Comparison of ENCODE assay signal across 30 mouse cellular contexts in genomic region chr11:110956665-110957064, GRCm38 (mm10). TPM values are rescaled to one million over a fixed set of nuclear protein-coding genes. Genes with fewer than 3 reads are reported as not detected.
DNase-seq lines count a peak whose midpoint lies in the region; ATAC-seq lines count a peak whose summit lies in the region.
"Had no signal": no experiment of that assay in that cellular context is flagged by ENCODE, and none has a peak within 500 bp of the region (broad histone marks: within the 10 kb centered on the region; RNA-seq: fewer than 3 reads in every experiment).

No protein-coding gene starts in this region.

- no peak for ATAC-seq in embryonic facial prominence, embryonic 12.5 days (ENCODE audit: insufficient number of reproducible peaks, insufficient read depth, low FRiP score, low TSS enrichment)
- ATAC-seq in limb, embryonic 11.5 days (ENCODE audit: insufficient number of reproducible peaks, low FRiP score, low TSS enrichment, low read depth), result no peak
- no peak for ATAC-seq in heart, embryonic 12.5 days (ENCODE audit: insufficient number of reproducible peaks, low FRiP score)
- ATAC-seq: forebrain, embryonic 16.5 days; intestine, postnatal 0 days had no signal

- H3K9ac ChIP-seq in embryonic facial prominence, embryonic 12.5 days, result no peak overlapping the region
- H3K9ac ChIP-seq in limb, embryonic 11.5 days (ENCODE audit: low read length), result no peak overlapping the region
- no peak overlapping the region for H3K9ac ChIP-seq in heart, embryonic 12.5 days
- H3K9ac ChIP-seq: hindbrain, embryonic 13.5 days; liver, embryonic 13.5 days; lung, embryonic 15.5 days; neural tube, embryonic 15.5 days; stomach, embryonic 15.5 days had no signal

- peaks cover 12% of the 10 kb centered on the region for H3K4me1 ChIP-seq in embryonic facial prominence, embryonic 12.5 days
- H3K4me1 ChIP-seq in limb, embryonic 11.5 days (ENCODE audit: control insufficient read depth, insufficient read depth, low read length), result peaks cover 14% of the 10 kb centered on the region
- peaks cover 11% of the 10 kb centered on the region for H3K4me1 ChIP-seq in forebrain, embryonic 10.5 days
- H3K4me1 ChIP-seq in heart, embryonic 12.5 days (replicated peaks), result 0 out of 2 replicates have a peak, but pooled peaks cover 2% of the 10 kb centered on the region
- H3K4me1 ChIP-seq: hindbrain, embryonic 13.5 days; liver, embryonic 13.5 days; megakaryocyte, embryonic 14.5 days; neural tube, embryonic 15.5 days; stomach, embryonic 15.5 days had no signal

- H3K4me3 ChIP-seq in embryonic facial prominence, embryonic 12.5 days, result no peak overlapping the region
- no peak overlapping the region for H3K4me3 ChIP-seq in limb, embryonic 11.5 days (ENCODE audit: low read depth, low read length)
- no peak overlapping the region for H3K4me3 ChIP-seq in forebrain, embryonic 10.5 days
- no peak overlapping the region for H3K4me3 ChIP-seq in heart, embryonic 12.5 days
- H3K4me3 ChIP-seq: hindbrain, embryonic 13.5 days; liver, embryonic 13.5 days; lung, embryonic 15.5 days; megakaryocyte, embryonic 14.5 days; neural tube, embryonic 15.5 days; stomach, embryonic 15.5 days had no signal

- H3K27ac ChIP-seq in embryonic facial prominence, embryonic 12.5 days, result 0 out of 2 replicates have a peak overlapping the region, but pooled peaks have one; percentile 6
- H3K27ac ChIP-seq in limb, embryonic 11.5 days (replicated peaks; ENCODE audit: low read depth, low read length), result no peak overlapping the region
- no peak overlapping the region for H3K27ac ChIP-seq in forebrain, embryonic 10.5 days
- no peak overlapping the region for H3K27ac ChIP-seq in heart, embryonic 12.5 days (ENCODE audit: poor library complexity, severe bottlenecking)
- H3K27ac ChIP-seq: hindbrain, embryonic 13.5 days; liver, embryonic 13.5 days; lung, embryonic 15.5 days; neural tube, embryonic 15.5 days; stomach, embryonic 15.5 days had no signal

- 20% methylated on average over 7 of the region's 7 CpGs for WGBS in embryonic facial prominence, embryonic 12.5 days
- 6% methylated on average over 7 of the region's 7 CpGs for WGBS in limb, embryonic 11.5 days
- 56% methylated on average over 7 of the region's 7 CpGs for WGBS in forebrain, embryonic 10.5 days
- WGBS in heart, embryonic 12.5 days, result 62% methylated on average over 7 of the region's 7 CpGs

- H3K4me2 ChIP-seq in embryonic facial prominence, embryonic 12.5 days (replicated peaks), result no peak overlapping the region
- no peak overlapping the region for H3K4me2 ChIP-seq in limb, embryonic 11.5 days (ENCODE audit: low read depth, severe bottlenecking)
- no peak overlapping the region for H3K4me2 ChIP-seq in heart, embryonic 12.5 days
- H3K4me2 ChIP-seq: heart, embryonic 11.5 days; hindbrain, embryonic 13.5 days; liver, embryonic 13.5 days; lung, embryonic 15.5 days; neural tube, embryonic 15.5 days; stomach, embryonic 15.5 days had no signal

- H3K27me3 ChIP-seq in embryonic facial prominence, embryonic 12.5 days, result no peaks in the 10 kb centered on the region
- no peaks in the 10 kb centered on the region for H3K27me3 ChIP-seq in limb, embryonic 11.5 days (ENCODE audit: control insufficient read depth, insufficient read depth, low read length)
- no peaks in the 10 kb centered on the region for H3K27me3 ChIP-seq in forebrain, embryonic 10.5 days (ENCODE audit: poor library complexity, severe bottlenecking)
- no peaks in the 10 kb centered on the region for H3K27me3 ChIP-seq in heart, embryonic 12.5 days (replicated peaks)
- H3K27me3 ChIP-seq: hindbrain, embryonic 13.5 days; liver, embryonic 13.5 days; lung, embryonic 15.5 days; megakaryocyte, embryonic 14.5 days; neural tube, embryonic 15.5 days; stomach, embryonic 15.5 days had no signal

- H3K9me3 ChIP-seq in embryonic facial prominence, embryonic 12.5 days, result no peaks in the 10 kb centered on the region
- no peaks in the 10 kb centered on the region for H3K9me3 ChIP-seq in limb, embryonic 11.5 days (ENCODE audit: control insufficient read depth, low read length)
- H3K9me3 ChIP-seq in forebrain, embryonic 10.5 days, result no peaks in the 10 kb centered on the region
- no peaks in the 10 kb centered on the region for H3K9me3 ChIP-seq in heart, embryonic 12.5 days (replicated peaks)
- H3K9me3 ChIP-seq: hindbrain, embryonic 13.5 days; liver, embryonic 13.5 days; lung, embryonic 15.5 days; neural tube, embryonic 15.5 days; stomach, embryonic 15.5 days had no signal

- no peaks in the 10 kb centered on the region for H3K36me3 ChIP-seq in embryonic facial prominence, embryonic 12.5 days
- no peaks in the 10 kb centered on the region for H3K36me3 ChIP-seq in limb, embryonic 11.5 days (ENCODE audit: control insufficient read depth, insufficient read depth, low read length)
- no peaks in the 10 kb centered on the region for H3K36me3 ChIP-seq in forebrain, embryonic 10.5 days (replicated peaks)
- no peaks in the 10 kb centered on the region for H3K36me3 ChIP-seq in heart, embryonic 12.5 days
- H3K36me3 ChIP-seq: hindbrain, embryonic 13.5 days; liver, embryonic 13.5 days; lung, embryonic 15.5 days; neural tube, embryonic 15.5 days; stomach, embryonic 15.5 days had no signal

- peak; percentile 30 for DNase-seq in embryo, embryonic 10 days (ENCODE audit: low spot score)
- DNase-seq in embryo, embryonic 10.5 days (ENCODE audit: low spot score), result peak; percentile 64
- DNase-seq in limb, embryonic 11.5 days (ENCODE audit: low spot score), result peak; percentile 42
- no peak for DNase-seq in thymus, postnatal 36 days
- DNase-seq in forebrain, embryonic 10.5 days (ENCODE audit: extremely low spot score, low spot score), result no peak
- DNase-seq: adrenal gland, postnatal 25 days; B cell, adult 2 months; cerebellum, adult 11-12 months; cerebellum, postnatal 14 days; gastrocnemius, postnatal 14 days; heart, adult 11 months; heart, postnatal 4 days; kidney, postnatal 14 days; liver, embryonic 13.5 days; lung, postnatal 36 days; midbrain, embryonic 14.5 days; right cerebral cortex, postnatal 25 days; thymus, postnatal 25 days had no signal

RNA-seq across cellular contexts. Expression of gene Kcnj16, which starts 11.2 kb away (rescaled TPM):
- polyA plus RNA-seq in embryonic facial prominence, embryonic 12.5 days (2016; fragmentation: Nextera tagmentation; extraction: Ambion mirVana), result 0.06 and 0.18 TPM in 2 replicates
- polyA plus RNA-seq in limb, embryonic 11.5 days (2014; fragmentation: Nextera tagmentation; extraction: Ambion mirVana), result 0.15 TPM in 1 of 2 replicates, not detected in the other
- 0.07 and 0.14 TPM in 2 replicates for polyA plus RNA-seq in forebrain, embryonic 10.5 days (2016; fragmentation: Nextera tagmentation; extraction: Ambion mirVana)
- not detected in 2 replicates for polyA plus RNA-seq in heart, embryonic 12.5 days (2016; fragmentation: Nextera tagmentation; extraction: Ambion mirVana)
- polyA plus RNA-seq: heart, postnatal 0 days; limb, embryonic 14.5 days; lung, embryonic 15.5 days had no signal

Comparison
In these comparisons a context has a peak if more than half of its experiments do, and no peak if none do; other contexts are left out.
1. DNase-seq: peak in embryo, embryonic 10 days (single experiment), embryo, embryonic 10.5 days (single experiment) and limb, embryonic 11.5 days (single experiment); none in thymus, postnatal 36 days (0 of 2) and forebrain, embryonic 10.5 days (single experiment).